Mouse (Mus musculus) embryonic fibroblast, embryonic 13.5 days (primary cell): Measurements from ENCODE around the gene Rab3ip.

Source experiments
- CTCF ChIP-seq: IDR thresholded peaks from 2 replicates; pipeline ENCODE4 v1.5.1; 2011; ENCODE audit warnings: mild to moderate bottlenecking, control low read depth, low read length, moderate library complexity, borderline replicate concordance; ENCODE audit not compliant: insufficient read depth
- POLR2A ChIP-seq: IDR thresholded peaks from 2 replicates; pipeline ENCODE4 v1.6.1; 2011; ENCODE audit warnings: low read depth, mild to moderate bottlenecking, control low read depth, low read length, moderate library complexity

- no peak for TF ChIP-seq CTCF
- no peak for TF ChIP-seq POLR2A
Measured at GRCm38 (mm10) chr10:116883531-116883930, 67.0 kb downstream of the Rab3ip start.
